8 mouse cellular contexts compared by ENCODE assay signal in genomic region chr16:24395100-24395499, GRCm38 (mm10). TPM values are rescaled to one million over a fixed set of nuclear protein-coding genes. Genes with fewer than 3 reads are reported as not detected.
DNase-seq lines count a peak whose midpoint lies in the region; ATAC-seq lines count a peak whose summit lies in the region.

No protein-coding gene starts in this region.

- no peak overlapping the region for H3K9ac ChIP-seq in neural tube, embryonic 11.5 days (ENCODE audit: low read length)
- H3K9ac ChIP-seq in kidney, embryonic 16.5 days (replicated peaks; ENCODE audit: low read length) = peak overlapping the region; percentile 97
- H3K9ac ChIP-seq in stomach, embryonic 15.5 days = 0 out of 2 replicates have a peak overlapping the region, but pooled peaks have one; percentile 94

- peaks cover 18% of the 10 kb centered on the region; the same call in 1 of the 2 replicates for H3K4me1 ChIP-seq in neural tube, embryonic 11.5 days (ENCODE audit: control insufficient read depth, insufficient read depth, low read length)
- peaks cover 50% of the 10 kb centered on the region for H3K4me1 ChIP-seq in kidney, embryonic 16.5 days (ENCODE audit: insufficient read depth, low read length)
- peaks cover 35% of the 10 kb centered on the region for H3K4me1 ChIP-seq in stomach, embryonic 15.5 days

- H3K4me2 ChIP-seq in neural tube, embryonic 11.5 days (ENCODE audit: low read depth) = peak overlapping the region; percentile 75; the same call in 1 of the 2 replicates
- peak overlapping the region; percentile 64 for H3K4me2 ChIP-seq in kidney, embryonic 16.5 days (replicated peaks; ENCODE audit: low read depth, low read length)
- H3K4me2 ChIP-seq in stomach, embryonic 15.5 days = peak overlapping the region; percentile 72

- DNase-seq in cerebellum, adult 18-20 months = peak; percentile 25 to 35
- DNase-seq in cerebellum, adult 11 months = no peak
- no peak for DNase-seq in neural tube, embryonic 11.5 days (ENCODE audit: low spot score)
- no peak for DNase-seq in neural tube, embryonic 10.5 days (ENCODE audit: extremely low spot score, low spot score)
- DNase-seq in embryo, embryonic 10.5 days (ENCODE audit: low spot score) = no peak
- no peak for DNase-seq in gastrocnemius, postnatal 36 days

- H3K27ac ChIP-seq in neural tube, embryonic 11.5 days (ENCODE audit: low read depth, low read length) = no peak overlapping the region
- peak overlapping the region; percentile 99 for H3K27ac ChIP-seq in kidney, embryonic 16.5 days (ENCODE audit: low read length)
- H3K27ac ChIP-seq in stomach, embryonic 15.5 days = peak overlapping the region; percentile 99

- H3K36me3 ChIP-seq in neural tube, embryonic 11.5 days (ENCODE audit: control insufficient read depth, insufficient read depth, low read length) = no peaks in the 10 kb centered on the region
- H3K36me3 ChIP-seq in kidney, embryonic 16.5 days (ENCODE audit: insufficient read depth, low read length) = no peaks in the 10 kb centered on the region
- no peaks in the 10 kb centered on the region for H3K36me3 ChIP-seq in stomach, embryonic 15.5 days

- H3K27me3 ChIP-seq in neural tube, embryonic 11.5 days (ENCODE audit: control insufficient read depth, insufficient read depth, low read length) = no peaks in the 10 kb centered on the region
- no peaks in the 10 kb centered on the region for H3K27me3 ChIP-seq in kidney, embryonic 16.5 days (ENCODE audit: insufficient read depth, low read length)
- no peaks in the 10 kb centered on the region for H3K27me3 ChIP-seq in stomach, embryonic 15.5 days (replicated peaks)

- intact Hi-C loops in gastrocnemius, postnatal 36 days (cut with DNase I) = loop anchor here (5.0 kb wide), 2 partner anchors 67 to 82 kb away; no protein-coding TSS in a partner anchor

- WGBS in neural tube, embryonic 11.5 days = 77% methylated on average over 2 of the region's 2 CpGs
- 71% methylated on average over 2 of the region's 2 CpGs for WGBS in kidney, embryonic 16.5 days
- 58% methylated on average over 2 of the region's 2 CpGs for WGBS in stomach, embryonic 15.5 days

- H3K4me3 ChIP-seq in neural tube, embryonic 11.5 days (ENCODE audit: low read depth, low read length) = no peak overlapping the region
- peak overlapping the region; percentile 85 for H3K4me3 ChIP-seq in kidney, embryonic 16.5 days (ENCODE audit: low read length)
- peak overlapping the region; percentile 93 for H3K4me3 ChIP-seq in stomach, embryonic 15.5 days (replicated peaks)

- ATAC-seq in neural tube, embryonic 11.5 days (ENCODE audit: insufficient read depth, low FRiP score, low TSS enrichment) = no peak
- ATAC-seq in kidney, embryonic 16.5 days (ENCODE audit: low FRiP score, low TSS enrichment) = no peak
- ATAC-seq in stomach, embryonic 15.5 days (ENCODE audit: insufficient read depth, low FRiP score, low read depth) = no peak

- no peaks in the 10 kb centered on the region for H3K9me3 ChIP-seq in neural tube, embryonic 11.5 days (ENCODE audit: control insufficient read depth, low read length)
- H3K9me3 ChIP-seq in kidney, embryonic 16.5 days (ENCODE audit: low read length) = no peaks in the 10 kb centered on the region
- no peaks in the 10 kb centered on the region for H3K9me3 ChIP-seq in stomach, embryonic 15.5 days

RNA-seq across cellular contexts. Expression of gene Lpp, which starts 1.8 kb away (rescaled TPM):
- 21.5 and 21.7 TPM in 2 replicates for polyA plus RNA-seq in neural tube, embryonic 11.5 days (2014; fragmentation: Nextera tagmentation; extraction: Ambion mirVana)
- 54.0 and 66.8 TPM in 2 replicates for polyA plus RNA-seq in kidney, embryonic 16.5 days (2015; fragmentation: Nextera tagmentation; extraction: Ambion mirVana)
- polyA plus RNA-seq in stomach, embryonic 15.5 days (2015; fragmentation: Nextera tagmentation; extraction: Ambion mirVana) = 69.5 and 73.3 TPM in 2 replicates
- total RNA-seq in gastrocnemius, postnatal 36 days (2021) = 10 to 100 TPM; 16.6 to 18.6 TPM

Comparison
In these comparisons a context has a peak if more than half of its experiments do, and no peak if none do; other contexts are left out.
1. DNase-seq: peak in cerebellum, adult 18-20 months (2 of 2); none in cerebellum, adult 11 months (single experiment), neural tube, embryonic 11.5 days (single experiment), neural tube, embryonic 10.5 days (single experiment), embryo, embryonic 10.5 days (single experiment) and gastrocnemius, postnatal 36 days (0 of 2).
2. Peak in every context shown above with its lines, with median percentiles within 50 percentile points of each other: H3K4me2 ChIP-seq.